Mouse (Mus musculus) urinary bladder, adult 18-20 months (tissue): Measurements from ENCODE around the gene Grm5.

Source experiments
- DNase-seq, 2 experiments: peaks; one replicate each; pipeline ENCODE4 v3.0.0; 2022; ENCODE audit warnings: low spot score in 2 of 2, mixed read lengths in 2 of 2

The Grm5 gene

DNA sequence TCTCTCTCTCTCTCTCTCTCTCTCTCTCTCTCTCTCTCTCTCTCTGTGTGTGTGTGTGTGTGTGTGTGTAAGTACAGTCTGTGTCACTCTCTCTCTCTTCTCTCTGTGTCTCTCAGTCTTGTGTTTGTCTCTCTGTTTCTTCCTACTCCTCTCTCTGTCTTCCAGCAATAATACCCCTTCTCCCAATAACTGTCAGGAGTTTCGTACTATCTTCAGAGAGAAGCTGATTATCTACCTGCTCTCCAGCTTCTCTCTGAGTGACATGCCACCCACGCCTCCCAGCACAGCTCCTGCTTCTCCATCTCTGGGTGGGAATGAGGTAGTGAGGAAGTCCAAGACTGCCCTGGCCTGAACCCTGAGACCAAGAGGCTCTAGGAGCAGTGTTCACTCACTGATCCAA is at the start of gene Grm5:
TSS of gene Grm5 (plus strand) at position 301 of the 400 bp plus-strand sequence.
- DNase-seq = no peak

DNA sequence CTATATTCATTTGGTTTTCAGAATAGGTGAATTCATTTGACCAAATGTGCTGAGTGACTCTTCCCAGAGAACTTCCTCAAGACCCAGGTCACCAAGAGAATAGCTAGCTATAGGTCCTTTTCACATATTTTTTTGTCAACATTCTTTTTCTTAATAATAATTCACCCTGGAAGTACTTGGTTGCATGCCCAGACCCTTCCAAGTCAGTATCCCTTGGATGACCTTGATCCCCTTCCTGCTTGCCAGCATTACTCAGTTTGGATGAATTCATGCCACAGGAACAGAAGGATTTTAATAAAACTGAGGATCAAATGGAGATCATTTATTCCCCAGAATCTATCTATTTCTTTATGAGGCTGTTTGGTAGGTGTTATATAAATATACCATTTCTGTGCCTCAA is 44.9 kb upstream of the Grm5 start:
- no peak for DNase-seq

DNA sequence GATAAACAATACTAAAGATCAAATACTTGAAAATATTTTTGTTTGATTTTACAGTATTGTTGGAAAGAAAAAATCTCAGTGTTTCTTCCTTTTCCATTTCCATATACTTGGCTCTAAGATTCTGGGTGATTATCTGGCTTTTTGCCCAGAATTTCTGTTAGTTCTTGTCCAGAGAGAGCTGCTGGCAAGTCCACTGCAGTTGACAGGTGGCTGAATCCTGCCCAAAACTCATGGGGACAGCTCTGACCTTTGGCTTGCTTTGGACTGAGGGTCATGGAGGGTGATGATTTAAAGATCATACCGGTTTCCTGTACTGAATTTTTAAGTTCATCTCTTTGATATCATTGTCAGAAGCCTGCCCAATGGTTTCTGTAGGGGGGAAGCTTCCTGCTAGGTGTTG is 18.7 kb upstream of the Grm5 start:
- DNase-seq = no peak

DNA sequence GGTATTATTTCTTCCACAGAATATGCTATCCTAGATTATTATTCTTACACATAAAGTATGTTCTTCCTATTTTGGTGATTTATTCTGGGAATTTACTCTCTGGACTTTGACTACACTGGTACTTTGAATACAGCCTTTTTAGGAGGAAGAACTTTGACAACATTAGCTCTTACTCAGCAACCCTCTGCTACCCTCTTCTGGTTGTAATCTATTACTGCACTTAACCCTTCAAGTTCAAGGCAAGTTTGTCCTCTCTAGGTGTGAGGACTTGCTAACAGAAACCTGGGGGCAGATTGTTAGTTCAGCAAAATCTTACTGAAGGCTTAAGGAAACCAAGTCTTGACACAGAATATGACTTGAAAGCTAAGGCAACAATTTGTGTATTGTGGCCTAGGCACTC is 17.5 kb upstream of the Grm5 start:
- DNase-seq = no peak

DNA sequence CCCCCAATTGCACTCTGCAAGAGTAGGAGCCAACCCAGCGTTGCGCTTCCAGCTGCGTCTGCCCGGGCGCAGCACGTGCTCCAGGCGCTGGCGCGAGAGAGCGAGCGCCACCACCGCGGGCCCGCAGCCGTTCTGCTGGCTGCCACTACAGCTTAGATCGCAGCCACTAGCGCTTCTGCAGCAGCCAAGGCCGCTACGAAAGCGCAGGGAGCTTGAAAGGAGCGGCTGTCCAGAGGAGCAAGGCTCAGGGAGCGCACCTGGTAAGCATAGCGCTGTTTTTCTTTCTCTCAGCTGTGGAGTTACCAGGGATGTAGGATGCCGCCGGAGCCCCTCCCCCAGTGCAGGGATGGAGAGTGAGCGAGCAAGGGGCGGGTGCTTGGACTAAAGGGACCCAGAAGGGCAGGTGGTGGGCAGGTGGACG is 323 bp downstream of the Grm5 start:
- DNase-seq = no peak

DNA sequence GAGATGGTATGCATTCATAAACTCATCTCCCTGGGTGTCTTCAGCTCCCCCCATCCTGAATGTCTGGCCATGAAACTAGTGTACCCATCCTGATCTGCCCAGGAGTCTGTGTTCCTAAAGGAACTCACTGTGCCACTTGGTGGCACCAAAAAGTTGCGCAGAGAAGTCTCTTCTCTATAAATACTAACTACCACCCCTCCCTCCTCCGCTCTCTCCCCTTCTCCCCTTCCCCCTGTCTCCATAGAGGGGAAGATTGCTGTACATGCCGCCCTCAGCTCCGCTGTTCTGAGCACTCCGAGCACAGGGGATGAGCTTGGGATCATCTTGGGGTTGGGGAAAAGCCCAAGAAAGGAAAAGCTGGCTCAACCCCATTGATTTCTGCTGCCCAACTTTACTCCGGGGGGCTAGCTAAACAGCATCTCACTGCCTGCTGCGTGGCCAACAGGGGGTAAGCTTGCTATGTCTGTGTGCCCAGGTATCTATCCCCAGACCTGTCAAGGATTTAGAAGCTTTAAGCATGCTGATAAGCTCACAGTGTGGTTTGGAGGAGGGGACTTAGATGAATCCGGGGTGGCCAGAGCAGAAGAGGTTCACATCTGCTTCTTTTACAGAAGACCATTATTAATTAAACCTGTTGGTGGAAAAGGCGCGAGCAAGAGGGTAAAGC is 2.4 kb downstream of the Grm5 start:
- DNase-seq = no peak

DNA sequence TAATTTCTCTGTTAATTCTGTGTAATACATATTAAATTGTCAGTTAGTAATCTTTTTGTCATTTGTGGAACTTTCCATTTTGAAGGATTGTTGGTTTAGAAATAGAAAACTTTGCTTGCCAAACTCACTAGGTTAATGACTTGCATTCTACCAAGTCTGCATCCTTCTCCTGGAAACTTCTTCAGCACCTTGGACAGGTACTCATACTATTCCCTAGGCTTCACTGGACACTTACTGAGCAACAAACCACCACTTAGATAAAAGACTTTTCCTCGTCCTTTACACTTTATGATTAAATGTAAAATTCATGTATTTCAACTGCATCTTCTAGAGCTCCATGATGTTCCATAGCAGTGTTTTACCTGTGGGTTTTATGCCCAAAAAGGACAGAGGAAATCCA is 4.0 kb downstream of the Grm5 start:
- DNase-seq = no peak

DNA sequence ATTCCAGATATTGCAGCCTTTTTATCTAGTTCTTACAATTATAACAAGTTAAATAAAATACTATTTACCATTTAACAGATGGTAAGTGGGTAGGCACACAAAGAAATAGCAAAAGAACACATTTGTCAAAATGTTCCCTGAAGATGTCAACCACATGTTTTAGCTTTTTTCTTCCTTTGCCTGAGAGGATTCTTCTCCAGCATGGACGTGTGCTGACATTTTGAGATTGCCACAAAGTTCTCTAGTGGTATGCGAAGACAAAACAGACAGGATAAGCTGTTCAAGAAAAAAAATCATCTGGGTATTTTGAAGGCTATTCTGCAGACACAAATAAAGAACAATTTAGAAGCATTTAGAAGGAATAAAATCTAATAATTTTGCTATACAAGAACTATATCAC is 42.3 kb downstream of the Grm5 start:
- no peak for DNase-seq

DNA sequence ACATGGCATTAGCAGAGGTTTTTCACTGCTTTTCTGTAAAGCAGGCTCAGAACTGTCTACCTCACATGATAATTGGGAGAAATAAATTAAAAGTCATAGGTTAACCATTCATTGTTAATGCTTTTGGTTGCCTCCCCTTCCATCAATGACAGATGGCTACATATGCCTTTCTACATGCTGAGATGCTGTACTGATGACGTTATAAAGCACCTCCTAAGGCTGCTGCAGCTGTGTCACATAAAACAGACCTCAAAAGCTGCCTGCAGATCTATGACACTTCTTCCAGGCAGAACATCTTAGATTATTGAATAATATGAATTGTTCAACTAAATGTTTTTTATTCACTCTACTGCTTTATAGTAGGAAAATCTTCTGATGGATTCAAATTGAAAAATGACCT is 51.6 kb downstream of the Grm5 start:
- DNase-seq = no peak

DNA sequence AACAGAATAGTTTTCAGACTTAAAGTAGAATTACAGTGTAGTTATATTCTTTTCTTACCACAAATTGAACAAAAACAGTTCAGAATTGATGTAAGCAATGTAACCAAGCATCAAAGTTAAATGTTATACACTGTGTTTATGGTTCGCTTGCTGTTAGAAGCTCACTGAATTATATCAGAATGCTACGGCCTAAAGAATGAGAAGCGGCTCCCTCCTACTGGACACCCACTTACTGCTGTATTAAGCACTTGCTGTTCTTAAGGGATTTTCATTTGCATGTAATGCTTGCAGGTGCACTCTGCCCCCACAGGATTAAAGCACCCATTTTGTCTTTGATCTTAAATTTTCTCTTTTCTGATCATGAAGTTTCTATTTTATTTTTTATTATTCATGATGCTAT is 66.6 kb downstream of the Grm5 start:
- DNase-seq = no peak

DNA sequence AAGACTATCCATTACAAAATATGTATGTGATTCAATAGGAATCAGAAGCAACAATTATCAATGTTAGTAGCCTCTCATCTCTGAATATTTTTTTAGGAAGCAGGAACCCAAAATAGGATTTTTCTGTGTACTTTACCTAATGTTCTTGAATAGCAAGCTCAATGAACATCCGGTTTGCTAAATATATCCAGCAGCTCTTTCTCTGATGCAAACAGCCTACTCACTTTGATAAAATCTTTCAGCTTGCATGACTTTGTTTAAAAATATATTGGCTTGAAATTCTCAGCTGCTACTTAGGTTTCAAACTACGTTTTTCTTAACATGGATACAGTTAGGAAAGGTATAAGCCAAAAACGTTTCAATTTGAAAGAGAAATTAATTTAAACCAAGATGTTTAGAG is 77.8 kb downstream of the Grm5 start:
- DNase-seq = no peak

DNA sequence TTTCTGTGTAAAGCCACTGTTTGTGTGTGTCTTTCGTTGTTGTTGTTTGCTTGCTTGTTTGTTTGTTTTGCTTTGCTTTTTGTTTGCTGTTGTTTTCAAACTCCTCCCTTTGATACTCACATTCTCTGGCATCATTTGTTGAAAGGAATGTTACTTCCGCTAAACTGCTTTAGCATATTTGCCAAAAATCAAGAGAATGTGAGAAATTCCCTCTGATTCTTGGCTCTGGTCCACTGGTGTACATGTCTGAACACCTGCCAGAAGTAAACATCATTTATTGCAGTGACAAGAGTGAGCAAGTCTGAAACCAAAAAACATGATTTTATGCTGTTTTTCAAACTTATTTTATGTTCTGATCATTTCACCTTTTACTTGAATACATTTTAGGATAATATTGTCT is 80.1 kb downstream of the Grm5 start:
- no peak for DNase-seq

DNA sequence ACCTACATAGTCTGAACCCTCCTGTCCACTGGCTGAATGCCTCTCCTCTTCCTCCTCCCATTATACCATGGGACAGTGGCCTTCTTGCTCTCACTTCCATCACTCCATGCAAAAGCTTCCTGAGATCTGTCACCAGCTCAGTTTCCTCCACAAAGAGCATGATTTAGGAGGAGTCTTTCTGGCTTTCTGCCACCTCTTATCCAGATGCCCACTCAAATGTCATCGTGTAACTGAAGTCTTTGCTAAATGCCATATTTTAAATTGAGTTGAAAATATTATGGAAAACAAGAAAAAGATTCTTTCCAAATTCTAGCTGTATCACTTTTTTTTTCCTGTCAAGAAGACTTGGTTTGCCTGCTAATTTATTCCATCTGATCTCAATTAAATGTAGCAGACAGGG is 132.4 kb downstream of the Grm5 start:
- DNase-seq = no peak

DNA sequence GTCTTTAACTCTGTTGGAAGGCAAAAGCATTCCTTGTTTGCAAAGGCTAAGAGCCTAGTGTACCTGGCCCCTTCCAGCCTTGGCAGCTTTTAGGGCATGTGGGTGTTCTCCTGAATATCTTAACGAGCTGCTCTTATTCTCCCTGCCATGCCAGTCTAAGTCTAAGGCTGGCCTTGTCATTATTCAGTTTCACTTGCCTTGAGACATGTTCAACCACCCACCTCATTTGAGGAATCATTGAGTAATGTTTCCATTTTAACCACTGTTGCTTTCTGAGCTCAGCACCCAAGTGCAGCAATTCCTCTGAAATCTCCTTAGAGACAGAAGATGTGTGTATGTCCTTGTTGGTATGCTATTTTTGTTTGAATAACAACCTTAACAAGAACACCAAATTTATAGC is 134.7 kb downstream of the Grm5 start:
- no peak for DNase-seq

DNA sequence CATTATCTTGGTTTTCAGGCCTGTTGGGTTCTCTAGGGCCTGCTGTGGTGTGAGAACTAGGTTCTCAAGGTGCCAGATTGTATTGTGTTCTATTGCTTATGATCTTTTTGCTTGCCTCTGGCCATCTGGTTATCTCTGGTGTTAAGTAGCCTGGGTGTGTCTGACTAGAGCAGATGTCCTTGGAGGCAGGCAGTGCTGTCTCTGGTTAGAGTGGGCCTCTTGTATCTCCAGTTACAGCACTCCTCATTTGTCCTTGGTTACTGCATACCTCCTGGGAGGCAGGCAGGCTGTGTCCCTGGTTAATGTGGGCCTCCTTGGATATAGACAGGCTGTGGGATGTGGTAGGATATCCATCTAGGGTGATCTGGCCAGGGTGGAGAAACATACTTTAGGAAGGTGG is 150.5 kb downstream of the Grm5 start:
- DNase-seq = no peak

DNA sequence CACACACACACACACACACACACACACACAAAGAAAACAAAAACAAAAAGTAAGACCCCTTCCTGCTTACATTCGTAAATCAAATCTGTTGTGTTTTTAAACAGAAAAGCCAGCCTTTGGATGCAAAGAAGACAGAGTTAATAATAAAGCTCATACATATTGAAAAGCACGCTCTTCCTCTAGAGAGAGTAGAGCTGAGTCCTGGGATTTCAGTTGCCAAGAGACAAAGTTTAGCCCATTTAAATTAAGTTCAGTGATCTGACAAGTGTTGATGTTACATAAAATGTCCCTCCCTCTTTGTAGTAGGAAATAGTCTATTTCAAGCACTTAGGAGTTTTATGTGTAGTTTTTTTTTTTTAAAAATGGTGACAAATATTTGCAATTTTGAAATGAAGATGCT is 178.0 kb downstream of the Grm5 start:
- DNase-seq = no peak

DNA sequence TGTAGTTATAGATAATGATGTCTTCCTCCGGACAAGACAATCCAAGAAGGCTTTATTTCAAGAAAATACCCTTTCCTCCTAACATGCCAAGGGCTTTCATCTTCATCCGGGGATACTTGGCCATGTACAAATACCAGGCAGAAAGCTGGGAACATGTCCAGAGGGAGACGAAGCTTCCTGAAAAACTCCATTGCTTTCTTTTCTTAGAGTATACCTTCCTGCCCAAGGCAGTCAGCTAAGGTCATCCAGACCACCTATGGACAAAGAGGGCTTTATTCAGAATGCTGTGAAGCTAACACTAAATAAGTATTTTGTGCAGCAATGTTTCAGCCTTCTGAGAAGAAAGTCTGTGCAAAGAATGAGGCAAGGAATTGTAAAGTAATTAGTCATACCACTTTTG is 178.4 kb downstream of the Grm5 start:
- no peak for DNase-seq

DNA sequence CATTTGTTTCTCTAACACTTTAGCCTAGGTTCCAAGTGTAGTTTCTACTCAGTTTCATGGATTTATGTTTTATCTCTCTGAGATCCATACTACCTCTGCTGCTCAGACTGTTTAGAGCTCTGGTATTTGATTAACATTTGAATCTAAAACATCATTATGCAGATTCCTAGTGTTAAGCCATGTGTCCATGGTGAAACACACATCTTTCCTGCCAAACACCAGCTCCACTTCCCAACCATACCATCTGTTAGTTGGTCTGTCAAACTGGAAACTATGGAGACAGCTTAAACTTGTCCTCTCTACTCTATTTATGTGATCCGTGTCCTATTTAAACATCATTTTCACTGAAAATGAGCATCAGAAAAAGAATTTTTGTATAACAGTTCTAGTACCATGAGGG is 203.6 kb downstream of the Grm5 start:
- DNase-seq = no peak

DNA sequence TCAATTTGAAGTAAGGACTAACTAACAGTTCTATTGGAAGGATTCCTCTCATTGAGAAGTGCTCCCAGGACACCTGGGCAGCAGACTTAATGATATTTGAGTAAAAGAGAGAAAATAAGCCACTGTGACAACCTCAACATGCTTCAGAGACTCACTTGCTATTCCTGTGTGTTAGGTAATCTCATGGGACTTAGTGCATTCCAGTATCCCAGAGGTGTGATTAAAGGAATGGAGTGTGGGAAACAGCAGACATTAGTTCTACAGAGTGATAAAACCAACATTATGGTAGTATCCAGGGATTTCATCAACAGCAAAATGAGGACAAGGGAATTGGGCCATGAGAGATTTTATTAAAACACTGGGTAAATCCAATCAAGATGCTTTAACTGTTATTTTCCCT is 205.0 kb downstream of the Grm5 start:
- DNase-seq = no peak

DNA sequence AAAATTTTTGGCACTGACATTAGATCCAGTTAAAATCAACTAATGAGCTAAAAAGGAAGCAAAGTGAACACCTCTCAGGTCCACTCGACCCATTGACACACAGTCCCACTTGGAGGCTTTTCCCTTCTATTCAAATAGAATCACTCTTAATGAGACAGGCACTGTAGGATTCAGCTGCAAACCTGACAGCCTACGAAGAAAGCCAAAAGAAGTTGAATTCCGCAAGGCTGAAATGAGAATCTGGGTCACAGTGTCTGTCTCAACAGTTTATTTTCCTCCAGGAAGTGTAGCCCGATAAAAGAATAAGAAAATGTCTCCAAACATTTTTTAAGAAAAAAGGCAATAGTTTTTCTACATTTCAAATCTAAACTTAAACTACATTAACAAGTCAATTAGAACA is 209.9 kb downstream of the Grm5 start:
- DNase-seq = no peak

DNA sequence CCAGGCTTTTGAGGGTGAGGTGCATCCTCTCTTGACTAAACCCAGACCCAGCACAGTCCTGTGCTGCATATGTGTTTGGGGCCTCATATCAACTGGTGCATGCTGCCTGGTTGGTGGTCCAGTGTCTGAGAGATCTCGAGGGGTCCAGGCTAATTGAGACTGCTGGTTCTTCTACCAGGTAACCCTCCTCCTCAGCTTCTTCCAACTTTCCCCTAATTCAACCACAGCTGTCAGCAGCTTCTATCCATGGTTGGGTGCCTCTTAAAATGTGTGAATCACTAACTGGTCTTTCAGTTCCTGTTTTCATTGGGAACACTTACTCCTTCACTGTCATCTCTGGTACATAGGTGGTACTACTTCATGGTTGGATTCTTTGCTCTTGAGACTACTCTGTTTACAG is 240.9 kb downstream of the Grm5 start:
- DNase-seq = no peak

DNA sequence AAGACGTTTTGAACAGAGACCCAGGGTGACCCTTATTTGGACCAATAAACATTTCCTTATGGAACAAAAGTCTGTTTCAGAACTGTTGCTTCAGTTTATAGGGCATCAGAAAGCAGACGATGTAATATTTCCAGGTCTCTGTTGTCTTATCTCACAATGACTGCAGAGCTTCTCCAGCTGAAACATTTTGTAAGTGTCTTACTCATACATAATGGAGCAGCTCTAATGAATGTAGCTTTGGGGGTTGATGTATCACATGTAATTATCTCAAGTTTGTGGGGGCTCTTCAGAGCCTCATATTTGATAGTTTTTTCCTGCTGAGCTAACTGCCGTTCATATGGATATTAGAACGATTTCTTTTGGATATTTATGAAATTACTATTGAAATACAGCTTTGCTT is 250.7 kb downstream of the Grm5 start:
- DNase-seq = no peak

DNA sequence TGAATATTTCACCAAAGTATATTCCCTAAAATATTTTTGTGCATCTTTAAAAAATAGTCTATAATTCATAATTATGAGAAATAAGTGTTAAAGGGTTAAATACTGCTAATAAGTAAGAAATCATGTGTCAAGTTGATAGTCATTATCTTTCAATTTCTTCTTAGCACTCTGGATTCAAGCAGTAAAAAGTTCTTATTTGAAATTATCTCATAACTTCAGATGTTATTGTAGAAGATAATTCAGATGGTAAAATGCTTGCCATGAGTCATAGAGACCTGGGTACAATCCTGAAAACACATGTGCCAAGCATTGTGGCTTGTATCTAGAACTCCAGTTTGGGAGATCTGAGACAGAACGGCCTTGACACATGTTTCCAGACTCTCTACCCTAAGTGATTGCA is 254.6 kb downstream of the Grm5 start:
- DNase-seq = no peak

DNA sequence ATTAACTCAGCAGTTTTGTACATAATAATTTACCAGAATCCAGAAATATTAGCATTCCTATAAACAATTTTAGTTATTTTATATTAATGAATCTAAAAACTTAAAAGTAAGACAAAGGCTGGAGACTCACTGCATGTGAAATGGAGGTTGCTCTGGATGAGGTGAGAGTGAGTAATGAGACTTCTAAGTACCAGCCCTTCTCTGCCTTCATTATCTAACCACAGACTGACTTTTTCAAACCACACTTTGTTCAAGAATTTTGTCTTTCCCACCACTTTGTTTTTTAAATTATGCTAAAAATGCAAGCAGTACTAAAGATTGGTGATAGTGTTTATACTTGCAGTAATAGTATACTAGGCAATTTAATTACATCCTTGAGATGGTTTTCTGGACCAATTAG is 259.5 kb downstream of the Grm5 start:
- DNase-seq = no peak

DNA sequence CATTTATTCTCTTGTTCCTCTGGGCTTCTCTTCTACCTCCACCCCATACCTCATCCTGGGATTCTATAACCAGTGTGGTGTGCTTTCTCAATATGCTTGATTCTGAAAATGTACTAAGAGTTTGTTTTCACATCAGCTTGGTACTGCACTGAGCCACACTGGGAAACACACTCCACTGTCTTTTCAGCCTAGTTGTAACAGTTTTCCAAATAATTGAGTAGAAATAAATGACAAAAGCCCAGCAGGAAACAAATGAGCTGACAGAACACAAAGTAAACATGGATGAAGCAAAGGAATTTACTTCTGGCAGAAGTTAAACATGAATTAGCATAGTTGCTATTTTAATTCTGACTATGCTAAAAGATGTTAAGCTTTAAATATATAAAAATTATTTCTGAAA is 262.1 kb downstream of the Grm5 start:
- DNase-seq = no peak
